Comparison of ENCODE assay signal across 15 mouse cellular contexts in the genomic region with DNA sequence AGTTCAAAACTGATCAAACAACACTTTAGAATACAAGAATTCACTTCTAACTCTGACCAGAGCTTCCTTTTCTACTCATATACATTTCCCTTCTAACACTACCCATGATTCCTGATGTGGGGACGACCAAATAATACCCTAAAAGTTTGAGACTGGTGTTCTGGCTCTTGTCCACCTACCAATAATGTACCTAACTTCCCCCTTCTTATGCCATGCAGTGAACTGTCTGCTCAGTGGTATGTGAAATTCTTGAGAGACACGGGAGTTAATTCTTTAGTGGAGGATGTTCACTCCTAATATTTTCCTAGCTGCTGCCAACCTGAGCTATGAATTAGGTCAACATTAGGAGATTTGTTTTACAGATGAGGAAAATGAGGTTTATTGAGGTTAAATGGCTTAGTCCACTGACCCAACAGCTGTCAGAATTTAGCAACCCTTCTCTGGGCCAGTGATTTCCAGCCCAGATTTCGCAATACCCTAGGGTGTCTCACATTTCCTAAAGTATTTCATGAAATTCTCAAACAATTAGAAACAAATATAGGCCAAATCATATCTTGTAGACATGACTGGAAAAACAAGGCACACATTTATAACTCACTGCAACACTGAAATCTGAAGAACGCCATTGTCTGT.
DNase-seq lines count a peak whose midpoint lies in the region; ATAC-seq and TF ChIP-seq lines count a peak whose summit lies in the region.
"Had no signal": no experiment of that assay in that cellular context is flagged by ENCODE, and none has a peak within 500 bp of the region (broad histone marks: within the 10 kb centered on the region; RNA-seq: fewer than 3 reads in every experiment).

No protein-coding gene starts in this region.

- H3K4me3 ChIP-seq in heart, adult 2 months, result no peak overlapping the region
- no peak overlapping the region for H3K4me3 ChIP-seq in heart, embryonic 12.5 days
- H3K4me3 ChIP-seq: hindbrain, embryonic 15.5 days; limb, embryonic 12.5 days; megakaryocyte, embryonic 14.5 days; neural tube, embryonic 13.5 days had no signal

- no peak overlapping the region for H3K9ac ChIP-seq in heart, adult 2 months (ENCODE audit: low read depth, low read length)
- no peak overlapping the region for H3K9ac ChIP-seq in heart, embryonic 12.5 days
- H3K9ac ChIP-seq: hindbrain, embryonic 15.5 days; limb, embryonic 12.5 days; neural tube, embryonic 13.5 days had no signal

- H3K4me1 ChIP-seq in heart, adult 2 months (ENCODE audit: control insufficient read depth, insufficient read depth, low read length), result no peaks in the 10 kb centered on the region
- peaks cover 8% of the 10 kb centered on the region for H3K4me1 ChIP-seq in heart, embryonic 12.5 days (replicated peaks)
- H3K4me1 ChIP-seq: megakaryocyte, embryonic 14.5 days had no signal

- TF ChIP-seq CTCF in heart, adult 2 months (IDR thresholded peaks at IDR 0.05), result no peak

- 50% methylated on average over 4 of the region's 4 CpGs for WGBS in heart, adult 2 months
- 79% methylated on average over 4 of the region's 4 CpGs for WGBS in heart, embryonic 12.5 days

- H3K27ac ChIP-seq in heart, adult 2 months, result peak overlapping the region; percentile 0; the same call in 1 of the 2 replicates
- no peak overlapping the region for H3K27ac ChIP-seq in heart, embryonic 12.5 days (ENCODE audit: poor library complexity, severe bottlenecking)
- H3K27ac ChIP-seq: hindbrain, embryonic 15.5 days; limb, embryonic 12.5 days; neural tube, embryonic 13.5 days had no signal

- no peak overlapping the region for H3K4me2 ChIP-seq in heart, embryonic 12.5 days
- H3K4me2 ChIP-seq: hindbrain, embryonic 15.5 days; limb, embryonic 12.5 days; neural tube, embryonic 13.5 days had no signal

- H3K9me3 ChIP-seq in heart, embryonic 12.5 days (replicated peaks), result no peaks in the 10 kb centered on the region
- H3K9me3 ChIP-seq: hindbrain, embryonic 15.5 days; limb, embryonic 12.5 days; megakaryocyte, embryonic 14.5 days; neural tube, embryonic 13.5 days had no signal

- intact Hi-C loops in heart, adult 2 months (cut with DNase I), result no loop called here

- H3K36me3 ChIP-seq in heart, adult 2 months (ENCODE audit: control insufficient read depth, insufficient read depth, low read length), result peaks cover 6% of the 10 kb centered on the region
- no peaks in the 10 kb centered on the region for H3K36me3 ChIP-seq in heart, embryonic 12.5 days
- H3K36me3 ChIP-seq: hindbrain, embryonic 15.5 days; limb, embryonic 12.5 days; neural tube, embryonic 13.5 days had no signal

- DNase-seq in heart, adult 2 months, result peak in 1 of 2 experiments; percentile 20
- peak; percentile 12 for DNase-seq in urinary bladder, postnatal 14 days (ENCODE audit: low spot score)
- no peak for DNase-seq in urinary bladder, postnatal 4 days (ENCODE audit: low spot score in 2 of 2)
- DNase-seq in cerebellum, adult 11-12 months, result no peak
- DNase-seq in spleen, adult 18-20 months, result no peak
- DNase-seq: layer of hippocampus, adult 9-11 months; right cerebral cortex, adult 18-20 months; thymus, postnatal 25 days had no signal

- H3K79me2 ChIP-seq in heart, adult 2 months (replicated peaks; ENCODE audit: control insufficient read depth, insufficient read depth, low read length), result no peaks in the 10 kb centered on the region

- TF ChIP-seq EP300 in heart, adult 2 months (IDR thresholded peaks at IDR 0.05; ENCODE audit: insufficient read depth, low read depth, low read length), result no peak

- TF ChIP-seq POLR2A in heart, adult 2 months (IDR thresholded peaks at IDR 0.05; ENCODE audit: insufficient read depth, low read depth, low read length), result no peak

- no peak for ATAC-seq in heart, embryonic 12.5 days (ENCODE audit: insufficient number of reproducible peaks, low FRiP score)
- ATAC-seq in hematopoietic stem cell, adult 5-6 weeks (replicated peaks in 1 of 2; ENCODE audit: insufficient read depth in 1 of 2, low FRiP score in 2 of 2, low TSS enrichment in 1 of 2, low read depth in 1 of 2, poor library complexity in 2 of 2, severe bottlenecking in 2 of 2), result peak; percentile 49 to 58; a peak in 2 of 4 replicates
- ATAC-seq in inflammation-experienced regulatory T-cells, adult 6 months, result no peak

- no peaks in the 10 kb centered on the region for H3K27me3 ChIP-seq in heart, adult 2 months (ENCODE audit: control insufficient read depth, insufficient read depth, low read length)
- no peaks in the 10 kb centered on the region for H3K27me3 ChIP-seq in heart, embryonic 12.5 days (replicated peaks)
- H3K27me3 ChIP-seq: hindbrain, embryonic 15.5 days; limb, embryonic 12.5 days; megakaryocyte, embryonic 14.5 days; neural tube, embryonic 13.5 days had no signal

Comparison
In these comparisons a context has a peak if more than half of its experiments do, and no peak if none do; other contexts are left out.
1. ATAC-seq: peak in hematopoietic stem cell, adult 5-6 weeks (2 of 2); none in heart, embryonic 12.5 days (single experiment) and inflammation-experienced regulatory T-cells, adult 6 months (single experiment).